In genomic region chr7:110122289-110122564, GRCm38 (mm10) we compare ENCODE assay signal across 8 mouse cellular contexts. TPM values are rescaled to one million over a fixed set of nuclear protein-coding genes. Genes with fewer than 3 reads are reported as not detected.
DNase-seq lines count a peak whose midpoint lies in the region; ATAC-seq lines count a peak whose summit lies in the region.

No protein-coding gene starts in this region.

- under 1% methylated on average over 27 of the region's 27 CpGs for WGBS in hindbrain, embryonic 10.5 days

- DNase-seq in left cerebral cortex, adult 18-20 months (ENCODE audit: low spot score in 2 of 2) = peak; percentile 58 to 75
- no peak for DNase-seq in left cerebral cortex, postnatal 10 days (ENCODE audit: extremely low spot score in 1 of 2, low spot score in 2 of 2)
- no peak for DNase-seq in hindbrain, embryonic 10.5 days (ENCODE audit: low spot score)
- DNase-seq in adrenal gland, postnatal 25 days = no peak
- no peak for DNase-seq in cerebellum, postnatal 36 days
- DNase-seq in thymus, postnatal 10 days (ENCODE audit: low spot score in 2 of 2) = no peak

- intact Hi-C loops in left cerebral cortex, postnatal 10 days (cut with DNase I) = loop anchor here (5.0 kb wide), 1 partner anchor 35 kb away; no protein-coding TSS in a partner anchor

- peaks cover 30% of the 10 kb centered on the region for H3K4me1 ChIP-seq in hindbrain, embryonic 10.5 days (replicated peaks)

- H3K36me3 ChIP-seq in hindbrain, embryonic 10.5 days = peaks cover 16% of the 10 kb centered on the region

- H3K27me3 ChIP-seq in hindbrain, embryonic 10.5 days (ENCODE audit: insufficient read depth, poor library complexity, severe bottlenecking) = no peaks in the 10 kb centered on the region

- H3K4me3 ChIP-seq in hindbrain, embryonic 10.5 days = peak overlapping the region; percentile 99

- H3K27ac ChIP-seq in hindbrain, embryonic 10.5 days = peak overlapping the region; percentile 97

- ATAC-seq in common myeloid progenitor, adult 5-6 weeks (replicated peaks; ENCODE audit: low read depth, poor library complexity, severe bottlenecking) = 0 out of 2 replicates have a peak, but pooled peaks have one; percentile 1
- ATAC-seq in megakaryocyte-erythroid progenitor cell, adult 5-6 weeks (replicated peaks; ENCODE audit: low FRiP score, low TSS enrichment, poor library complexity, severe bottlenecking) = peak; percentile 10; the same call in 1 of the 2 replicates

- H3K9me3 ChIP-seq in hindbrain, embryonic 10.5 days = no peaks in the 10 kb centered on the region

RNA-seq across cellular contexts. Expression of gene Wee1, which starts 0.4 kb away (rescaled TPM):
- 10 to 100 TPM; 27.3 to 27.4 TPM for total RNA-seq in left cerebral cortex, adult 18-20 months (2021)
- 1 to 10 TPM; 8.1 to 9.3 TPM for total RNA-seq in left cerebral cortex, postnatal 10 days (2021)
- total RNA-seq in common myeloid progenitor, adult 5-6 weeks (2017) = 37.1 and 52.5 TPM in 2 replicates
- 24.0 and 28.2 TPM in 2 replicates for polyA plus RNA-seq in hindbrain, embryonic 10.5 days (2016; fragmentation: Nextera tagmentation; extraction: Ambion mirVana)
- 42.8 and 48.8 TPM in 2 replicates for total RNA-seq in megakaryocyte-erythroid progenitor cell, adult 5-6 weeks (2014; fragmentation: Nextera tagmentation)
- 27.0 and 27.8 TPM in 2 replicates for total RNA-seq in megakaryocyte-erythroid progenitor cell, adult 5-6 weeks (2017)
- 14.5 and 17.0 TPM in 2 replicates for total RNA-seq in adrenal gland, postnatal 25 days (2021)

Comparison
In these comparisons a context has a peak if more than half of its experiments do, and no peak if none do; other contexts are left out.
1. DNase-seq: peak in left cerebral cortex, adult 18-20 months (2 of 2); none in left cerebral cortex, postnatal 10 days (0 of 2), hindbrain, embryonic 10.5 days (single experiment), adrenal gland, postnatal 25 days (single experiment), cerebellum, postnatal 36 days (0 of 2) and thymus, postnatal 10 days (0 of 2).